Mouse (Mus musculus): ENCODE results near the gene Pip5k1c. TPM values are rescaled to one million over a fixed set of nuclear protein-coding genes. Genes with fewer than 3 reads are reported as not detected.
A peak's percentile ranks its signal among the peaks of the same experiment; 100 is the strongest.

Gene Pip5k1c
- polyA plus RNA-seq, 1 experiment: 23.3 TPM

- H3K4me2 ChIP-seq (ENCODE audit: low read depth): no peak overlapping the region
- H3K4me3 ChIP-seq: no peak overlapping the region
- H3ac ChIP-seq (ENCODE audit: control insufficient read depth, insufficient read length): no peak overlapping the region
- no peak for TF ChIP-seq POLR2A (IDR thresholded peaks at IDR 0.05; ENCODE audit: insufficient read length, low read depth)
- TF ChIP-seq MYOD1 (IDR thresholded peaks at IDR 0.05; ENCODE audit: control insufficient read depth in 1 of 3, insufficient read length in 2 of 3, low read depth in 2 of 3): no peak
- no peak for TF ChIP-seq CEBPB (IDR thresholded peaks at IDR 0.05; ENCODE audit: insufficient read depth, poor library complexity, severe bottlenecking)
- no peak for TF ChIP-seq POLR2AphosphoS2 (IDR thresholded peaks at IDR 0.05; ENCODE audit: insufficient read length, low read depth)
- TF ChIP-seq USF1 (IDR thresholded peaks at IDR 0.05; ENCODE audit: low read depth): no peak
- no peak for TF ChIP-seq SRF (IDR thresholded peaks at IDR 0.05; ENCODE audit: control insufficient read depth, insufficient read length, low read depth)
- no peak for TF ChIP-seq MAX (IDR thresholded peaks at IDR 0.05; ENCODE audit: low read depth)
- TF ChIP-seq E2F4 (IDR thresholded peaks at IDR 0.05; ENCODE audit: insufficient read depth): no peak
- TF ChIP-seq MYOG (IDR thresholded peaks at IDR 0.05; ENCODE audit: control insufficient read depth in 1 of 3, insufficient read depth in 1 of 3, insufficient read length in 2 of 3, low read depth in 2 of 3): no peak
- no peak for TF ChIP-seq TCF3 (IDR thresholded peaks at IDR 0.05; ENCODE audit: insufficient read length, low read depth)
- no peak for TF ChIP-seq REST (IDR thresholded peaks at IDR 0.05; ENCODE audit: insufficient read depth, insufficient read length)
- no peak for TF ChIP-seq TCF12 (IDR thresholded peaks at IDR 0.05; ENCODE audit: insufficient read depth, poor library complexity, severe bottlenecking)
- H3K79me2 ChIP-seq (ENCODE audit: control insufficient read depth, insufficient read depth): no peaks in the 10 kb centered on the region
- H3K36me3 ChIP-seq (ENCODE audit: control insufficient read depth, insufficient read depth): peaks cover 9% of the 10 kb centered on the region
- peaks cover 12% of the 10 kb centered on the region for H3K27me3 ChIP-seq (ENCODE audit: control insufficient read depth, insufficient read depth, insufficient read length)
These were observed 51.8 kb downstream of the Pip5k1c start for GRCm38 (mm10) chr10:81344421-81345161.

GRCm38 (mm10) chr10:81345162-81345534, 52.4 kb downstream of the Pip5k1c start:
- Histone ChIP-seq H3K36me3 (ENCODE audit: control insufficient read depth, insufficient read depth) (peaks cover 9% of the 10 kb centered on the region), H3K27me3 (ENCODE audit: control insufficient read depth, insufficient read depth, insufficient read length) (peaks cover 12% of the 10 kb centered on the region), H3ac (ENCODE audit: control insufficient read depth, insufficient read length) (no peak overlapping the region), H3K4me3 (no peak overlapping the region), H3K4me2 (ENCODE audit: low read depth) (no peak overlapping the region), H3K79me2 (ENCODE audit: control insufficient read depth, insufficient read depth) (no peaks in the 10 kb centered on the region)
- TF ChIP-seq POLR2AphosphoS2 (IDR thresholded peaks at IDR 0.05; ENCODE audit: insufficient read length, low read depth): peak; percentile 44
- TF ChIP-seq TCF12 (IDR thresholded peaks at IDR 0.05; ENCODE audit: insufficient read depth, poor library complexity, severe bottlenecking): no peak

GRCm38 (mm10) chr10:81346453-81347067, 53.8 kb downstream of the Pip5k1c start:
- Histone ChIP-seq H3ac (ENCODE audit: control insufficient read depth, insufficient read length) (no peak overlapping the region), H3K27me3 (ENCODE audit: control insufficient read depth, insufficient read depth, insufficient read length) (peaks cover 12% of the 10 kb centered on the region), H3K79me2 (ENCODE audit: control insufficient read depth, insufficient read depth) (no peaks in the 10 kb centered on the region), H3K4me2 (ENCODE audit: low read depth) (no peak overlapping the region), H3K36me3 (ENCODE audit: control insufficient read depth, insufficient read depth) (peaks cover 9% of the 10 kb centered on the region), H3K4me3 (no peak overlapping the region)
- TF ChIP-seq MYOG (IDR thresholded peaks at IDR 0.05; ENCODE audit: control insufficient read depth in 1 of 3, insufficient read depth in 1 of 3, insufficient read length in 2 of 3, low read depth in 2 of 3) (no peak), SRF (IDR thresholded peaks at IDR 0.05; ENCODE audit: control insufficient read depth, insufficient read length, low read depth) (no peak), POLR2AphosphoS2 (IDR thresholded peaks at IDR 0.05; ENCODE audit: insufficient read length, low read depth) (peak; percentile 41), USF1 (IDR thresholded peaks at IDR 0.05; ENCODE audit: low read depth) (no peak), MAX (IDR thresholded peaks at IDR 0.05; ENCODE audit: low read depth) (no peak), TCF3 (IDR thresholded peaks at IDR 0.05; ENCODE audit: insufficient read length, low read depth) (no peak), E2F4 (IDR thresholded peaks at IDR 0.05; ENCODE audit: insufficient read depth) (no peak), POLR2A (IDR thresholded peaks at IDR 0.05; ENCODE audit: insufficient read length, low read depth) (no peak)

GRCm38 (mm10) chr10:81349146-81349545, 56.4 kb downstream of the Pip5k1c start:
- H3ac ChIP-seq (ENCODE audit: control insufficient read depth, insufficient read length): peak overlapping the region; percentile 29
- peaks cover 9% of the 10 kb centered on the region for H3K36me3 ChIP-seq (ENCODE audit: control insufficient read depth, insufficient read depth)
- H3K27me3 ChIP-seq (ENCODE audit: control insufficient read depth, insufficient read depth, insufficient read length): no peaks in the 10 kb centered on the region
- peak overlapping the region; percentile 69 for H3K4me3 ChIP-seq
- TF ChIP-seq MYOD1 (IDR thresholded peaks at IDR 0.05; ENCODE audit: control insufficient read depth in 1 of 3, insufficient read length in 2 of 3, low read depth in 2 of 3) (no peak), REST (IDR thresholded peaks at IDR 0.05; ENCODE audit: insufficient read depth, insufficient read length) (no peak), POLR2AphosphoS2 (IDR thresholded peaks at IDR 0.05; ENCODE audit: insufficient read length, low read depth) (no peak), TCF3 (IDR thresholded peaks at IDR 0.05; ENCODE audit: insufficient read length, low read depth) (no peak), MAX (IDR thresholded peaks at IDR 0.05; ENCODE audit: low read depth) (no peak), MYOG (IDR thresholded peaks at IDR 0.05; ENCODE audit: control insufficient read depth in 1 of 3, insufficient read depth in 1 of 3, insufficient read length in 2 of 3, low read depth in 2 of 3) (no peak), TCF12 (IDR thresholded peaks at IDR 0.05; ENCODE audit: insufficient read depth, poor library complexity, severe bottlenecking) (no peak), E2F4 (IDR thresholded peaks at IDR 0.05; ENCODE audit: insufficient read depth) (no peak), USF1 (IDR thresholded peaks at IDR 0.05; ENCODE audit: low read depth) (no peak), CEBPB (IDR thresholded peaks at IDR 0.05; ENCODE audit: insufficient read depth, poor library complexity, severe bottlenecking) (no peak), POLR2A (IDR thresholded peaks at IDR 0.05; ENCODE audit: insufficient read length, low read depth) (no peak), SRF (IDR thresholded peaks at IDR 0.05; ENCODE audit: control insufficient read depth, insufficient read length, low read depth) (no peak)
- H3K4me2 ChIP-seq (ENCODE audit: low read depth): peak overlapping the region; percentile 100
- no peaks in the 10 kb centered on the region for H3K79me2 ChIP-seq (ENCODE audit: control insufficient read depth, insufficient read depth)

Measured in myocyte (in vitro differentiated cells).